Mouse (Mus musculus) yolk sac, embryonic 10.5 days (tissue): ENCODE results near the gene Plbd2.

ENCODE experiments used
- DNase-seq: peaks from one replicate; pipeline ENCODE4 v3.0.0-alpha.2; 2017; ENCODE audit warnings: low spot score

Gene Plbd2

GRCm38 (mm10) chr5:120436885-120437495 lies 66.4 kb downstream of the Plbd2 start:
- no peak for DNase-seq

- DNase-seq = no peak
These were observed 67.5 kb downstream of the Plbd2 start for GRCm38 (mm10) chr5:120435731-120436501.

GRCm38 (mm10) chr5:120435006-120435681 lies 68.3 kb downstream of the Plbd2 start:
- no peak for DNase-seq

GRCm38 (mm10) chr5:120434231-120434735 lies 69.1 kb downstream of the Plbd2 start:
- no peak for DNase-seq
